Mouse (Mus musculus): ENCODE measurements at regions not wholly inside any gene's neighbourhood (a gene's known extent, or its start where the extent isn't known, plus 50 kb on each side); places are given as distances from the start of the nearest gene placed in this dataset.

DNA sequence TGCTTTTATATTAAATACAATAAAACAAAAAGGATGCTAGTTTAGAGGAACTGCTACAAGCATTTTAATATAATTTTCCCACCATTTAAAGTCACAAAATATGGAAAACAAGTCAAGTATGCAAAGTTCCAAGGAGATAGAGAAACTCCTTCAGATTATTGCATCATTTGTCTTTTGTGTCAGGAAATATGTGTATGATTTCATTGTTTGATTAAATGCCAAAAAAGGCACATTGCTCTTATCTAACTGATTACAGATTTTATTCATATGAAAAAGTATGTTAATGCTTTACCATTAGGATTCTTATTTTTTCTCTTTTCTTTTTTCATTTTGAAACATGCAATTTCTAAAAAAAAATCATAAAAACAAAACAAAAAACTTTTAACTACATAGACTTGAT lies 342.2 kb upstream of the Zeb2 start:
- H3K4me3 ChIP-seq: no peak overlapping the region
- H3K36me3 ChIP-seq (ENCODE audit: control insufficient read depth, insufficient read depth): no peaks in the 10 kb centered on the region
- H3K27me3 ChIP-seq (ENCODE audit: control insufficient read depth, insufficient read depth, insufficient read length): no peaks in the 10 kb centered on the region
- peak overlapping the region; percentile 40 for H3K4me2 ChIP-seq (ENCODE audit: low read depth)
- no peak overlapping the region for H3ac ChIP-seq (ENCODE audit: control insufficient read depth, insufficient read length)
- peak; percentile 89 for TF ChIP-seq CEBPB (IDR thresholded peaks at IDR 0.05; ENCODE audit: insufficient read depth, poor library complexity, severe bottlenecking)
- TF ChIP-seq MAX (IDR thresholded peaks at IDR 0.05; ENCODE audit: low read depth): no peak
- H3K79me2 ChIP-seq (ENCODE audit: control insufficient read depth, insufficient read depth): no peaks in the 10 kb centered on the region

DNA sequence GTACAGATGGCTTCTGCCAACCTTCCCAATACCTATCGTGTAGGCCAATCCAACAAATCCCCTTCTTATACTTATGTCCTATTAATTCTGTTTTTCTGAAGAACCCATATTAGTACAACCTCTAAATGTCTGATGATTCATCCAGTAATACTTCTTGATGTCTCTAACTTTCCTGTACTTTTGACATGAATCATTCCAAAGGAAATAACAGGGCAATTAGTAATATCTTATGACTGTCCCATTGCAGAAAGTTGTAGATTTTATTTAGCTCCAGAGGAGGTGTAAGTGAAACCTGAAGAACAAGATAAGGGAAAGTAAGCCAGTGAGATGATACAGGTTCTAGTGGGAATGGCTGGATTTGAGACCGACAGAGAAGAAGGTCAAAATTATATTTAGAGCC lies 337.6 kb upstream of the Zeb2 start:
- Histone ChIP-seq H3K4me3 (no peak overlapping the region), H3K79me2 (ENCODE audit: control insufficient read depth, insufficient read depth) (no peaks in the 10 kb centered on the region), H3K27me3 (ENCODE audit: control insufficient read depth, insufficient read depth, insufficient read length) (no peaks in the 10 kb centered on the region), H3K4me2 (ENCODE audit: low read depth) (peak overlapping the region; percentile 35), H3K36me3 (ENCODE audit: control insufficient read depth, insufficient read depth) (no peaks in the 10 kb centered on the region), H3ac (ENCODE audit: control insufficient read depth, insufficient read length) (no peak overlapping the region)
- TF ChIP-seq TCF12 (IDR thresholded peaks at IDR 0.05; ENCODE audit: insufficient read depth, poor library complexity, severe bottlenecking) (no peak), CEBPB (IDR thresholded peaks at IDR 0.05; ENCODE audit: insufficient read depth, poor library complexity, severe bottlenecking) (0 out of 2 replicates have a peak, but pooled peaks have one; percentile 24), MAX (IDR thresholded peaks at IDR 0.05; ENCODE audit: low read depth) (no peak), SRF (IDR thresholded peaks at IDR 0.05; ENCODE audit: control insufficient read depth, insufficient read length, low read depth) (no peak), MYOG (IDR thresholded peaks at IDR 0.05; ENCODE audit: control insufficient read depth in 1 of 3, insufficient read depth in 1 of 3, insufficient read length in 2 of 3, low read depth in 2 of 3) (no peak), TCF3 (IDR thresholded peaks at IDR 0.05; ENCODE audit: insufficient read length, low read depth) (no peak), POLR2AphosphoS2 (IDR thresholded peaks at IDR 0.05; ENCODE audit: insufficient read length, low read depth) (no peak)

DNA sequence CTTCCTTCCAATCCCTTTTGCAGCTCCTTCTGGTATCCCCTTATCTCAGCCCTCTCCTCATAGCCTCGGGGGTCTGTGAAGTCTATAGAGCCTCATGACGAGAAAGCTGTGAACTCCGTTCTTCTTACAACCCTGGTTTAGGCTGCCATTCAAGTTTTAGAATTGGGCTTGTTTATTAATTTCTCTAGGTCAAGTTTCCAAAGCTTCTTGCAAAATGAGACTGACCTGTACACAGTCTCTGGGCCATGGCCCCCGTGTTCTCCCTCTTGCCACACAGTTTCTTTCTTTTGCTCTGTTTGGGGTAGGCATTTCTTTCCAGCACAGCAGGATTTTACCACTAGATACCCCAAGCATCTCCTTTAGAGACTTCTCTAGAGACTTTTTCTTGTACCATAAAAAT lies 322.0 kb upstream of the Zeb2 start:
- H3K27me3 ChIP-seq (ENCODE audit: control insufficient read depth, insufficient read depth, insufficient read length): no peaks in the 10 kb centered on the region
- no peaks in the 10 kb centered on the region for H3K79me2 ChIP-seq (ENCODE audit: control insufficient read depth, insufficient read depth)

DNA sequence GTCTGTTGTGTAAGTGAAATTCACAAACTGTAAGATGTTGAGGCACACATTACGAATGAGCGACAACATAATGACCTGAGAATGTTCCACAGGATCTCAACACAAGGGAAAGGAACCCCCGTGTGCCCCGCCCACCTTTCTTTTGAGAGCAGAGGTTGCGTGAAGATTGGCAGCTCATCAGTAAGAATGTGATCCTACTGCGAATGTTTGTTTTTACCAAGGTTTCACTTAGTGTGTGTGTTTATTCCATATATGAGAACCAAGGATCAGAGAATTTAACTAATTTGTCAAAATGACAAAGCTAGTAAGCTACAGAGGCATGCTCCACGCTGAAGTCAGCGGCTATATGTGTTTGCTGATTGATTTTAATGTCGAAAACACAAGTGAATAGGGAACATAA lies 321.5 kb upstream of the Zeb2 start:
- Histone ChIP-seq H3K27me3 (ENCODE audit: control insufficient read depth, insufficient read depth, insufficient read length) (no peaks in the 10 kb centered on the region), H3K4me2 (ENCODE audit: low read depth) (no peak overlapping the region)

More for the DNA sequence above, 322.0 kb upstream of the Zeb2 start:
- Histone ChIP-seq H3K4me2 (ENCODE audit: low read depth) (no peak overlapping the region), H3ac (ENCODE audit: control insufficient read depth, insufficient read length) (no peak overlapping the region), H3K4me3 (no peak overlapping the region), H3K36me3 (ENCODE audit: control insufficient read depth, insufficient read depth) (no peaks in the 10 kb centered on the region)
- TF ChIP-seq MYOD1 (IDR thresholded peaks at IDR 0.05; ENCODE audit: control insufficient read depth in 1 of 3, insufficient read length in 2 of 3, low read depth in 2 of 3) (no peak), POLR2A (IDR thresholded peaks at IDR 0.05; ENCODE audit: insufficient read length, low read depth) (no peak), CEBPB (IDR thresholded peaks at IDR 0.05; ENCODE audit: insufficient read depth, poor library complexity, severe bottlenecking) (no peak), TCF12 (IDR thresholded peaks at IDR 0.05; ENCODE audit: insufficient read depth, poor library complexity, severe bottlenecking) (no peak), TCF3 (IDR thresholded peaks at IDR 0.05; ENCODE audit: insufficient read length, low read depth) (no peak), SRF (IDR thresholded peaks at IDR 0.05; ENCODE audit: control insufficient read depth, insufficient read length, low read depth) (no peak), E2F4 (IDR thresholded peaks at IDR 0.05; ENCODE audit: insufficient read depth) (no peak), MYOG (IDR thresholded peaks at IDR 0.05; ENCODE audit: control insufficient read depth in 1 of 3, insufficient read depth in 1 of 3, insufficient read length in 2 of 3, low read depth in 2 of 3) (no peak), MAX (IDR thresholded peaks at IDR 0.05; ENCODE audit: low read depth) (no peak), REST (IDR thresholded peaks at IDR 0.05; ENCODE audit: insufficient read depth, insufficient read length) (no peak), POLR2AphosphoS2 (IDR thresholded peaks at IDR 0.05; ENCODE audit: insufficient read length, low read depth) (no peak), USF1 (IDR thresholded peaks at IDR 0.05; ENCODE audit: low read depth) (no peak)

DNA sequence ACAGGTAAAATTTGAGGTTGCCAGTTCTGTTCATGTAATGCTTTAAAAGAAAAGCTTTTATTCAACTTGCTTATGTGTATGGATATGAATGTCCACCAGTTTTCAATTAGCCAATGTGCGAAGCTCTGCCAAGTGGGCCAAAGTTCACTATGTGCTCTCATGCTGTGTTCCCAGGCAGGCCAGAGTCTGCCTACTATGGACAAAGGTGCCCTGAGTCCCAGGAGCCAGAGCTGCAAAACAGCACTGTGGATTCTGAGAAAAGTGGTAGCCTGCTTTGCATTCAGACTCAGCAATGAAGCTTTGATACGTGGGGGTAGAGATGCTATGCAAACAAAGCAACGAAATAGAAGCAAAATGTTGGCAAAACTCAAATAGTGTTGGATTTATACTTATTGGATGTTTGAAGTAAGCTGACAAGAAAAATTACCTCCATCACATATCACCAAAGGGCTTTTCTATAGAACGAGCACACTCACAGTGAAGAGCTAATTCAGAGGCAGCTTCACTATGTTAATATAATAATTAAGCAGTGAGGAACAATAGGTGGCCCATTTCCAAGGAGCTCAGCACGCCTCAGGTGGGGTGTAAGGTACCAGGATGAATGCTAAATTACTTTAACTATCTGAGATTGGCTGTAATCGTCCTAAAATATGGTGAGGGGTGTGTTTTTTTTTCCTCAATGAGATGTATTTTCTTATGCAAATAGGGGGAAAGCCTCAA lies 318.2 kb upstream of the Zeb2 start:
- TF ChIP-seq MAX (IDR thresholded peaks at IDR 0.05; ENCODE audit: low read depth) (no peak), E2F4 (IDR thresholded peaks at IDR 0.05; ENCODE audit: insufficient read depth) (no peak), CEBPB (IDR thresholded peaks at IDR 0.05; ENCODE audit: insufficient read depth, poor library complexity, severe bottlenecking) (no peak), SRF (IDR thresholded peaks at IDR 0.05; ENCODE audit: control insufficient read depth, insufficient read length, low read depth) (no peak), POLR2A (IDR thresholded peaks at IDR 0.05; ENCODE audit: insufficient read length, low read depth) (no peak), TCF3 (IDR thresholded peaks at IDR 0.05; ENCODE audit: insufficient read length, low read depth) (no peak), POLR2AphosphoS2 (IDR thresholded peaks at IDR 0.05; ENCODE audit: insufficient read length, low read depth) (no peak), MYOD1 (IDR thresholded peaks at IDR 0.05; ENCODE audit: control insufficient read depth in 1 of 3, insufficient read length in 2 of 3, low read depth in 2 of 3) (no peak), REST (IDR thresholded peaks at IDR 0.05; ENCODE audit: insufficient read depth, insufficient read length) (no peak), TCF12 (IDR thresholded peaks at IDR 0.05; ENCODE audit: insufficient read depth, poor library complexity, severe bottlenecking) (no peak), USF1 (IDR thresholded peaks at IDR 0.05; ENCODE audit: low read depth) (no peak), MYOG (IDR thresholded peaks at IDR 0.05; ENCODE audit: control insufficient read depth in 1 of 3, insufficient read depth in 1 of 3, insufficient read length in 2 of 3, low read depth in 2 of 3) (no peak)
- Histone ChIP-seq H3K4me2 (ENCODE audit: low read depth) (no peak overlapping the region), H3K36me3 (ENCODE audit: control insufficient read depth, insufficient read depth) (no peaks in the 10 kb centered on the region), H3ac (ENCODE audit: control insufficient read depth, insufficient read length) (no peak overlapping the region), H3K27me3 (ENCODE audit: control insufficient read depth, insufficient read depth, insufficient read length) (no peaks in the 10 kb centered on the region), H3K4me3 (no peak overlapping the region), H3K79me2 (ENCODE audit: control insufficient read depth, insufficient read depth) (no peaks in the 10 kb centered on the region)

More for the DNA sequence above, 321.5 kb upstream of the Zeb2 start:
- no peak overlapping the region for H3K4me3 ChIP-seq
- TF ChIP-seq REST (IDR thresholded peaks at IDR 0.05; ENCODE audit: insufficient read depth, insufficient read length) (no peak), MAX (IDR thresholded peaks at IDR 0.05; ENCODE audit: low read depth) (no peak)
- no peaks in the 10 kb centered on the region for H3K79me2 ChIP-seq (ENCODE audit: control insufficient read depth, insufficient read depth)
- H3ac ChIP-seq (ENCODE audit: control insufficient read depth, insufficient read length): no peak overlapping the region
- H3K36me3 ChIP-seq (ENCODE audit: control insufficient read depth, insufficient read depth): no peaks in the 10 kb centered on the region
